Mouse (Mus musculus) limb, embryonic 11.5 days (tissue): ENCODE data around the gene Gm28308. TPM values are rescaled to one million over a fixed set of nuclear protein-coding genes. Genes with fewer than 3 reads are reported as not detected.

Experiments
- ATAC-seq: fragments of 200-750 bp; cut with Nextera tagmentation; 2 replicates; pipeline ENCODE4 v1.8.0; 2017; ENCODE audit warnings: low read depth; ENCODE audit not compliant: insufficient number of reproducible peaks, low FRiP score, low TSS enrichment
- DNase-seq: peaks from one replicate; pipeline ENCODE4 v3.0.0-alpha.2; 2015; ENCODE audit warnings: low spot score
- H3K27ac ChIP-seq: fragments of 300-500 bp; sonication (generic); replicated peaks from 2 replicates; pipeline ENCODE4 v1.5.1; 2014; ENCODE audit warnings: low read depth, mild to moderate bottlenecking, low read length
- H3K27me3 ChIP-seq: fragments of 300-500 bp; sonication (generic); 2 replicates; pipeline ENCODE4 v1.6.1; 2014; ENCODE audit warnings: mild to moderate bottlenecking, low read length, mixed read lengths; ENCODE audit not compliant: control insufficient read depth, insufficient read depth
- H3K36me3 ChIP-seq: fragments of 300-500 bp; sonication (generic); 2 replicates; pipeline ENCODE4 v1.6.1; 2014; ENCODE audit warnings: mild to moderate bottlenecking, low read length, moderate library complexity, mixed read lengths; ENCODE audit not compliant: control insufficient read depth, insufficient read depth
- H3K4me1 ChIP-seq: fragments of 300-500 bp; sonication (generic); 2 replicates; pipeline ENCODE4 v1.6.1; 2014; ENCODE audit warnings: low read length, mixed read lengths; ENCODE audit not compliant: control insufficient read depth, insufficient read depth
- H3K4me2 ChIP-seq: fragments of 300-500 bp; sonication (generic); 2 replicates; pipeline ENCODE4 v1.6.1; 2014; ENCODE audit warnings: low read depth, mild to moderate bottlenecking, moderate library complexity; ENCODE audit not compliant: severe bottlenecking
- H3K4me3 ChIP-seq: fragments of 300-500 bp; sonication (generic); 2 replicates; pipeline ENCODE4 v1.5.1; 2014; ENCODE audit warnings: low read depth, low read length
- H3K9ac ChIP-seq: fragments of 300-500 bp; sonication (generic); 2 replicates; pipeline ENCODE4 v1.6.1; 2014; ENCODE audit warnings: mild to moderate bottlenecking, low read length
- H3K9me3 ChIP-seq: fragments of 300-500 bp; sonication (generic); 2 replicates; pipeline ENCODE4 v1.6.1; 2016; ENCODE audit warnings: low read length; ENCODE audit not compliant: control insufficient read depth
- WGBS: fragments of 180-500 bp; shearing (Covaris S2); extraction: QIAGEN DNeasy Blood & Tissue Kit; methylation state at CpG from one replicate; pipeline ENCODE4 v1.1.7; 2014; 5-methylcytosine and 5-hydroxymethylcytosine counted together
- polyA plus RNA-seq: library from polyadenylated mRNA; unstranded; fragments of >200 nt; fragmentation: Nextera tagmentation; extraction: Ambion mirVana; gene quantifications from 2 replicates; pipeline ENCODE4 v1.2.1, GENCODE M21; 2014

Gm28308 gene
- polyA plus RNA-seq, 1 experiment from 2014 or later: 1.3 TPM

DNA sequence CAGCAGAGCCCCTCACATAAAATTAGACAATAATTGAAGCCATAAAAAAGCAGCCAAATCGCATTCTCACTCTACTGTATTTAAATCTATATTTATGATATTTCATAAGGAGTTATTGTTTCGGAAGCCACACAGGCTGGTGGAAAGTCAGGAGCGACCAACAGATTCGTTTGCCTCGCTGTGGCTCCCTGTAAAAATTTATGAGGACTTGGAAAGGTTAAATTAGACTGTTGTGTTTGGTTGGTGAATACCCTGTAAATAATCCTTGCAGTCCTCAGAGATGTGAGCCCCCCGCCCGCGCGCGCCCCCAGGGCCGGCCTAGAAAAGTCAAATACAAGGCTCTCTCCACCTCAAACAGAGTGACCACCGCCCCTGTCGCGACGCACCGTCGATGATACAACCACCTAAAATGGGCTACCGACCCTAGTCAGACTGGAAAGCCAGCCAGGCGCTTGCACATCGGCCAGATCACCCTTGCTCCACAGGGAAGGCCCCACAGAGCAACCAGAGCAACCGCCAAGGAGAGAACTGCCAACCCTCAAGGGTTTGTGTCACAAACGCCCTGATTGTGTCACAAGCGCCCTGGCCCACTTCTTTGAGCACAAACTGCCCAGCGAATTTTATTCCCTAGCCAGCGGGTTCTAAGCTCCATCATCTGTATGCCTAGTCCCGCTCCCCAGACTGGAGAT is 13.6 kb upstream of the Gm28308 start:
- no peak for DNase-seq
- peak overlapping the region; percentile 98 for H3K9ac ChIP-seq
- peaks cover 4% of the 10 kb centered on the region; the same call in 1 of the 2 replicates for H3K4me1 ChIP-seq
- H3K4me3 ChIP-seq: peak overlapping the region; percentile 87
- under 1% methylated on average over 26 of the region's 26 CpGs for WGBS
- H3K36me3 ChIP-seq: no peaks in the 10 kb centered on the region; the same call in none of the 2 replicates
- peak; percentile 15 for ATAC-seq
- H3K4me2 ChIP-seq: peak overlapping the region; percentile 89
- no peaks in the 10 kb centered on the region for H3K9me3 ChIP-seq
- peak overlapping the region; percentile 98 for H3K27ac ChIP-seq
- no peaks in the 10 kb centered on the region for H3K27me3 ChIP-seq

- peak overlapping the region; percentile 98 for H3K27ac ChIP-seq
- H3K4me3 ChIP-seq: peak overlapping the region; percentile 87
- ATAC-seq (peak; percentile 63), DNase-seq (no peak)
- peak overlapping the region; percentile 89 for H3K4me2 ChIP-seq
- H3K36me3 ChIP-seq: no peaks in the 10 kb centered on the region; the same call in none of the 2 replicates
- H3K27me3 ChIP-seq: no peaks in the 10 kb centered on the region
- H3K9ac ChIP-seq: peak overlapping the region; percentile 98
- WGBS: under 1% methylated on average over 65 of the region's 69 CpGs
- H3K9me3 ChIP-seq: no peaks in the 10 kb centered on the region
- H3K4me1 ChIP-seq: peaks cover 4% of the 10 kb centered on the region; the same call in 1 of the 2 replicates
Observed at GRCm38 (mm10) chr6:52225612-52226568, 12.8 kb upstream of the Gm28308 start.

- Histone ChIP-seq H3K4me1 (peaks cover 6% of the 10 kb centered on the region; the same call in 1 of the 2 replicates), H3K4me2 (peak overlapping the region; percentile 89), H3K4me3 (peak overlapping the region; percentile 87), H3K9me3 (no peaks in the 10 kb centered on the region), H3K9ac (peak overlapping the region; percentile 98), H3K36me3 (no peaks in the 10 kb centered on the region; the same call in none of the 2 replicates), H3K27me3 (no peaks in the 10 kb centered on the region), H3K27ac (peak overlapping the region; percentile 98)
- DNase-seq (peak; percentile 72), ATAC-seq (no peak)
- WGBS: under 1% methylated on average over 36 of the region's 36 CpGs
Observed at GRCm38 (mm10) chr6:52224895-52225611, 11.9 kb upstream of the Gm28308 start.

- peak overlapping the region; percentile 89 for H3K4me2 ChIP-seq
- H3K27ac ChIP-seq: peak overlapping the region; percentile 98
- H3K27me3 ChIP-seq: no peaks in the 10 kb centered on the region
- H3K9ac ChIP-seq: peak overlapping the region; percentile 98
- no peaks in the 10 kb centered on the region; the same call in none of the 2 replicates for H3K36me3 ChIP-seq
- DNase-seq: peak; percentile 73
- no peaks in the 10 kb centered on the region for H3K9me3 ChIP-seq
- ATAC-seq: no peak
- H3K4me3 ChIP-seq: peak overlapping the region; percentile 87
- under 1% methylated on average over 24 of the region's 24 CpGs for WGBS
- peaks cover 14% of the 10 kb centered on the region for H3K4me1 ChIP-seq
Observed at GRCm38 (mm10) chr6:52223939-52224760, 11.0 kb upstream of the Gm28308 start.

DNA sequence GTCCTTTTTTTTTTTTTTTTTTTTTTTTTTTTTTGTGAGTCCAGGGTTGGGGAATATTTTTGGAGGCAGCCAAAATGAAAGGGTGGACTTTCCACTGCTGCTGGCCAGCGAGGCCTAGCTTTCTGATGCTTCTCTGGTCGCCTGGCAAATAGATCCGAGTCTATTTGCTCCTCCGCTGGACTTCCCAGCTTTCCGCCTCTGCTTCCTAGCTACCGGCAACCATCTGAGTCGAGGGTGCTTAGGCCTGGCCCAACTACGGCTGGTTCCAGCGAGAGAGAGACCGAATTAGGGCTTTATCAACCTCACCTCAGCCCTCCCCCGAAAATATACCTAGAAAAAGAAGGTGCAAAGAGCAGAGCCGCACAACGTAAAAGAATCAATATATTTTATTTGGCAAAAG is 9.6 kb upstream of the Gm28308 start:
- H3K4me1 ChIP-seq: peaks cover 27% of the 10 kb centered on the region
- H3K4me3 ChIP-seq: peak overlapping the region; percentile 87
- peak overlapping the region; percentile 98 for H3K9ac ChIP-seq
- no peaks in the 10 kb centered on the region for H3K36me3 ChIP-seq
- DNase-seq (peak; percentile 67), ATAC-seq (no peak)
- H3K9me3 ChIP-seq: no peaks in the 10 kb centered on the region
- peak overlapping the region; percentile 89 for H3K4me2 ChIP-seq
- peak overlapping the region; percentile 98 for H3K27ac ChIP-seq
- 3% methylated on average over 13 of the region's 13 CpGs for WGBS
- H3K27me3 ChIP-seq: no peaks in the 10 kb centered on the region

GRCm38 (mm10) chr6:52221993-52222685 is 9.0 kb upstream of the Gm28308 start:
- H3K36me3 ChIP-seq: no peaks in the 10 kb centered on the region
- H3K9ac ChIP-seq: peak overlapping the region; percentile 98
- peak overlapping the region; percentile 98 for H3K27ac ChIP-seq
- H3K4me3 ChIP-seq: peak overlapping the region; percentile 87
- peaks cover 29% of the 10 kb centered on the region for H3K4me1 ChIP-seq
- peak overlapping the region; percentile 89 for H3K4me2 ChIP-seq
- no peak for DNase-seq
- 1% methylated on average over 21 of the region's 21 CpGs for WGBS
- H3K27me3 ChIP-seq: no peaks in the 10 kb centered on the region
- ATAC-seq: peak; percentile 33
- H3K9me3 ChIP-seq: no peaks in the 10 kb centered on the region

DNA sequence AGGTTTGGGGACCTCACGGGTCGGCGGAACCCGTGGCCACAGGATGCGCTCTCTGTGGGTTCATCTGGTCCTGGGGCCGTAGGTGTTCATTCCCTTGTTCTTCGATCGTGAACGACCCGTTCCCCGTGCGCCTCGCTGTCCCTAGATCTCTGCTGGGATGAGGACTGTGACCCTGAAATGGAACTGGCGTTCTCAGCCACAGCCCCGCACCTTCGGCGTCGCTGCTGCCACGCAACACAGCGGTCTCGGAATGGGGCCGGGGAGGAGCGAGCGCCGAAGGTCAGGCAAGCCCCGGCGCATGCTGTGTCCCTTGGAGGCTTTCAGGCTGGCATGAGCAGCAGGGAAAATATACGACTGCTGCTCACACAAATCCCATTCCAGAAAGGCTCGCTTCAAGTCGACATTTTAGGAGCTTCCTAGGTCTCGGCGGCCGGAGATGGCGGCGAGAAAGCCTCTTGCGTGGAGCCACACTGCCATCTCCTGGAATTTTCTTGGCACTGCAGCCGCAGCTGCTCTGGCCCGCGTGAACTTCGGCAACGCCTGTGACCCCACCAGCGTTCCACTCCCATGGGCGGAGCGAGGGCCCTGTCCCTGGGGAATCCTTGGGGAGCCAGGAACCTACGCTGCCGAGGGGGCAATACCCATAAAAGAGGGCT is 8.3 kb upstream of the Gm28308 start, which contains the start of gene Hoxa7:
Hoxa7 (minus strand) TSS at position 518 of the 656 bp plus-strand sequence.
- WGBS: under 1% methylated on average over 46 of the region's 46 CpGs
- peaks cover 25% of the 10 kb centered on the region for H3K4me1 ChIP-seq
- H3K27ac ChIP-seq: peak within 1 kb of the TSS; percentile 98
- H3K9me3 ChIP-seq: no peaks in the 10 kb centered on the region
- peak within 1 kb of the TSS; percentile 87 for H3K4me3 ChIP-seq
- peak; percentile 71 for DNase-seq
- H3K4me2 ChIP-seq: peak within 1 kb of the TSS; percentile 89
- peak within 1 kb of the TSS; percentile 98 for H3K9ac ChIP-seq
- ATAC-seq: peak; percentile 53
- H3K27me3 ChIP-seq: no peaks in the 10 kb centered on the region
- no peaks in the 10 kb centered on the region for H3K36me3 ChIP-seq
